Mouse (Mus musculus): ENCODE measurements around the gene BC107364. TPM values are rescaled to one million over a fixed set of nuclear protein-coding genes. Genes with fewer than 3 reads are reported as not detected.

Gene BC107364
- not detected in 2 replicates for polyA plus RNA-seq (2012; rRNA removed)

DNA sequence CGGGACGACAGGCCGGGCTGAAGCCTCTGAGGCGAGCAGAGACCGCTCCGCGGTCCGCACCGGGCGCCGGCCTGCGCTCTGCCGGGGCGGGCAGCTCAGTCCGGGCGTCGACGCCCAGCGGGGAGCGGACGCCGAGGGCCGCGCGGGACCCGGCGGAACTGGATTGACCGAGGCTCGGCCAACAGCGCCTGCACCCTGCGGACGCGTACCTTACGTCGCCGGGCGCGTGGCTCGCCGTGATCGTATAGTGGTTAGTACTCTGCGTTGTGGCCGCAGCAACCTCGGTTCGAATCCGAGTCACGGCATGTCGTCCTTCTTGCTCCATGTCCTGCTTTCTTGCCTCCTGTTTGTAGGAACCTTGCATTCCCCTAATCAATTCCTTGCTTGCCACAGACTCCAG, at the start of gene BC107364:
Gene BC107364, minus strand, starts transcription at position 45 of the 400 bp plus-strand sequence.

Other genes with a start within 250 kb of the BC107364 start
- gene Bola1, start 232.6 kb downstream of the BC107364 start, polyA plus RNA-seq (2012; rRNA removed): 105 and 109 TPM in 2 replicates
- gene Hist2h2ab, start 232.4 kb downstream of the BC107364 start, polyA plus RNA-seq (2012; rRNA removed): 9.3 and 11.4 TPM in 2 replicates
- gene Hist2h2ac, start 231.4 kb downstream of the BC107364 start, polyA plus RNA-seq (2012; rRNA removed): 22.9 and 40.9 TPM in 2 replicates
- 5.9 and 6.1 TPM in 2 replicates for gene Hist2h2be, start 231.2 kb downstream of the BC107364 start, polyA plus RNA-seq (2012; rRNA removed)
- gene Hist2h3c2, start 213.2 kb downstream of the BC107364 start, polyA plus RNA-seq (2012; rRNA removed): 107 and 146 TPM in 2 replicates
- gene Hist2h2aa2, start 212.0 kb downstream of the BC107364 start, polyA plus RNA-seq (2012; rRNA removed): 214 and 474 TPM in 2 replicates
- gene Hist2h2aa1, start 206.8 kb downstream of the BC107364 start, polyA plus RNA-seq (2012; rRNA removed): 589 and 615 TPM in 2 replicates
- gene Hist2h3c1, start 205.6 kb downstream of the BC107364 start, polyA plus RNA-seq (2012; rRNA removed): not detected in 2 replicates
- gene Hist2h4, start 189.0 kb downstream of the BC107364 start, polyA plus RNA-seq (2012; rRNA removed): 5.9 and 6.5 TPM in 2 replicates
- 118 and 152 TPM in 2 replicates for gene Hist2h3b, start 183.7 kb downstream of the BC107364 start, polyA plus RNA-seq (2012; rRNA removed)
- gene Hist2h2bb, start 182.6 kb downstream of the BC107364 start, polyA plus RNA-seq (2012; rRNA removed): 6.8 and 7.4 TPM in 2 replicates
- 3.9 and 5.4 TPM in 2 replicates for gene Fcgr1, start 158.3 kb downstream of the BC107364 start, polyA plus RNA-seq (2012; rRNA removed)
- gene Hfe2, start 72.9 kb upstream of the BC107364 start, polyA plus RNA-seq (2012; rRNA removed): 0.19 and 0.22 TPM in 2 replicates
- 920 and 1,089 TPM in 2 replicates for gene Txnip, start 105.7 kb upstream of the BC107364 start, polyA plus RNA-seq (2012; rRNA removed)
- gene Gm16253, start 124.7 kb upstream of the BC107364 start, polyA plus RNA-seq (2012; rRNA removed): not detected in 2 replicates
- gene Polr3gl, start 141.9 kb upstream of the BC107364 start, polyA plus RNA-seq (2012; rRNA removed): 17.0 and 19.3 TPM in 2 replicates
- 3.1 TPM in 2 replicates for gene Ankrd34a, start 144.3 kb upstream of the BC107364 start, polyA plus RNA-seq (2012; rRNA removed)
- 54.7 and 63.2 TPM in 2 replicates for gene Lix1l, start 148.8 kb upstream of the BC107364 start, polyA plus RNA-seq (2012; rRNA removed)
- 3.3 and 5.3 TPM in 2 replicates for gene Rbm8a, start 177.6 kb upstream of the BC107364 start, polyA plus RNA-seq (2012; rRNA removed)
- gene Pex11b, start 183.1 kb upstream of the BC107364 start, polyA plus RNA-seq (2012; rRNA removed): 39.9 and 48.8 TPM in 2 replicates
- 0.21 and 0.28 TPM in 2 replicates for gene Gm42957, start 183.2 kb upstream of the BC107364 start, polyA plus RNA-seq (2012; rRNA removed)
- 2.5 and 3.0 TPM in 2 replicates for gene Itga10, start 193.3 kb upstream of the BC107364 start, polyA plus RNA-seq (2012; rRNA removed)
- gene Ankrd35, start 217.8 kb upstream of the BC107364 start, polyA plus RNA-seq (2012; rRNA removed): 3.9 and 4.7 TPM in 2 replicates
- gene Pias3, start 244.1 kb upstream of the BC107364 start, polyA plus RNA-seq (2012; rRNA removed): 45.6 and 51.2 TPM in 2 replicates

Measured in ovary, adult 2 months (tissue).